Mouse (Mus musculus): ENCODE data around the gene Aldh5a1.
A peak's percentile ranks its signal among the peaks of the same experiment; 100 is the strongest.

Gene Aldh5a1

DNA sequence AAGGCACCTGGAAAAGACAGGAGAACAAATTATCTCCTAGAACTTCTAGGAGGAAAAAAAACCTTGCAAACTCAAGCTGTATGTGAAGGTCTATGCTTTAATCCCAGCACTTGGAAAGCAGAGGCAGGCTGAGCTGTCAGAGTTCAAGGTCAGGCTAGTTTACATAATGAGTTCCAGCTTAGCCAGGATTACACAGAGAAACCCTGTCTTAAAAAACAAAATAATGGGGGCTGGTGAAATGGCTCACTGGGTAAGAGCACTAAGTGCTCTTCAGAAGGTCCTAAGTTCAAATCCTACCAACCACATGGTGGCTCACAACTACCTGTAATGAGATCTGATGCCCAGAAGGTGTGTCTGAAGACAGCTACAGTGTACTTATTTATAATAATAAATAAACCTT lies 6.9 kb downstream of the Aldh5a1 start:
- DNase-seq = no peak

- DNase-seq = no peak
Observed at GRCm38 (mm10) chr13:24923991-24924390, 13.5 kb downstream of the Aldh5a1 start.

DNA sequence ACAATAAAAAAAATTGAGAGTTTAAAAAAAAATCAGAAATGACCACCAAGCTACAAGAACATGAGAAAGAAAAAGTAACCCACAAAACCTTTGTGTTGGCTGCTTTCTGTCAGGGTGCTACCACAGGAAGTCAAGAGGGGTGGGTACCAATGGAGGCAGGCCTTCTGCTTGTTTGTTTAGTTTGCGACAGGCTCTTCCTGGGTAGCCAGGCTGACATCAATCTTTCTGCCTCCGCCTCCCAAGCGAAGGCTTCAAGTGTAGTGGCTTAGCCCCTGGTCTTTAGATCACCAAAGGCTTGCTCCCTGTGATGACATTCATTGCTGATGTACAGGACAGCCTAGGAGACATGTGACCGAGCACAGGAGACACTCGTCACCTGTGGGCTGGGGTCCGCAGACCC lies 16.2 kb downstream of the Aldh5a1 start:
- DNase-seq = no peak

DNA sequence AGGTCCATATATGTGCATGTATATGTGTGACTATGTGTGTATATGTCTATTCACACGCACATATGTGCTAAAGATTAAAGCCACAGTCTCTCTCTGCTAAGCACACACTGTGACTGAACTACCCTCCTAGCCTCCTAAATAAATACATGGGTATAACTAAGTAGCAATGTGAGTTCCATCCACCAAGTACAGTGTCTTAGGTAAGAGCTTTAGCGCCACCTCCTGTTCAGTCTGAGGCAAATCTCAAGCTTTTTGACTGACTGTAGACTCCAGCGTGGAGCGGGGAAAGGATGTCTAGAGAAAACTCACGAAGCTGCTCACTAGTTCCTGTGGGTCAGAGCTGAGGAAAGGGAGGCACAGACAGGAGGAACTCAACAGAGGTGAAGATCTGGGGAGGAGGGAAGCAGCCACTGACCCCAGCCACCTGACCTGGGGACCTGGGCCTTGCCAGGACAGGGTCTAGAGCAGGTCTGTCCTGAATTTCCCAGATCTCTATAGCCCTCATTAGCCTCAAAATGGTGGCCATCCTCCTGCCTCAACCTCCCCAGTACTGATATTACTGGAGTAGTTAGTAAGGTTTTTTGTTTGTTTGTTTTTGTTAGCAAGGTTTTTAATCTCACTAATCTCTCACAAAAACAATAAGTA lies 17.0 kb downstream of the Aldh5a1 start:
- peak; percentile 8 for DNase-seq

DNA sequence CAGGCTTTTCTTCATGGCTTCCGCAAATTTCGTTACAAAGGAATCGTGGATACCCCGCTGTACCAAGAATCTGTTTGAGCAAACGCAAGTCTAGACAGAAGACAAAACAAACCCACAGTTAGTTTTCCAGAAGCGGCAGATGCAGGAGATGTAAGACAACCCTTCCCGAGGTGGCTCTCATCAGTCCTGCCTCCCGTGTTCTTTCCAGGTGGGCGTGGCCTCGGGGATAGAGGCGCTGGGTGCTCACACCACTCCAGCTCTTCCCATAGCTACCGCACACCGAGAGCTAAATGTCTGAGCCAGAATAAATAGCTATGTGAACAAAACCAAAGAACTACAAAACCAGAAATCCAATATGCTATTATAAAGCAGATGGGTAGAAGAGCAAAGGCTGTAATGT lies 21.6 kb downstream of the Aldh5a1 start:
- DNase-seq = no peak

GRCm38 (mm10) chr13:24914915-24915314 lies 22.5 kb downstream of the Aldh5a1 start:
- DNase-seq = no peak

DNA sequence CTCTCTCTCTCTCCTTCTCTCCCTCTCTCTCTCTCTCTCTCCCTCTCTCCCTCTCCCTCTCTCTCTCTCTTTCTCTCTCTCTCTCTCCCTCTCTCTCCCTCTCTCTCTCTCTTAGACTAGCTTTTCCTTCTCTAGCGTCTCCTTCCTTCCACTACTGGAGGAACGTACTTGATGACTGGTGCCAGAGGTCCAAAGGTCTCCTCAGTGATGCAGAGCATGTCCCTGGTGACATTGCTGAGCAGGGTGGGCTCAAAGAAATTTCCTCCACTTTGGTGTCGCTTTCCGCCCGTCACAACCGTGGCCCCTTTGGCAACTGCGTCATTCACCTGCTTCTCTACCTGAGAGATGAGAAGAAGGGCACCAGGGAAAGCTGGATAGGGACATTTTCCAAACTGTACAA lies 23.9 kb downstream of the Aldh5a1 start:
- DNase-seq = no peak

DNA sequence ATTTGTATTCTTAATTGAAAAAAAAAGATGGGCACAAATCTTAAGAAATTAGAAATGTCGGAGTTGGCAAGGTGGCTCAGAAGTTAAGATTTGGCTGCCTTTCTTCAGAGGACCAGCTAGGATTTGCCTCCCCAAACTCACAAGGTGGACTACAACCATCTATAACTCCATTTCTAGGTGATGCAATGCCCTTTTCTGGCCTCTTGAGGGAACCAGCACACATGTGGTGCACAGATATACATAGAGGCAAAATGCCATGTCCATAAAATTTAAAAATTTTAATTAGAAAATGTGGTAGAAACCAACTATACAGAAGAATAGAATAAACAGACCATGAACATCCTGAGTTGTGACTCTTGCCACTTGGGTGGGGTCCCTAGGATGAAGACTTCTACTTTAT lies 28.3 kb downstream of the Aldh5a1 start:
- no peak for DNase-seq

GRCm38 (mm10) chr13:24906831-24907570 lies 30.5 kb downstream of the Aldh5a1 start:
- DNase-seq = no peak

- no peak for DNase-seq
Observed at GRCm38 (mm10) chr13:24905422-24905821, 32.0 kb downstream of the Aldh5a1 start.

GRCm38 (mm10) chr13:24903412-24903811 lies 34.0 kb downstream of the Aldh5a1 start:
- no peak for DNase-seq

GRCm38 (mm10) chr13:24901916-24902315 lies 35.5 kb downstream of the Aldh5a1 start:
- no peak for DNase-seq

GRCm38 (mm10) chr13:24893880-24894279 lies 43.6 kb downstream of the Aldh5a1 start:
- DNase-seq = no peak

DNA sequence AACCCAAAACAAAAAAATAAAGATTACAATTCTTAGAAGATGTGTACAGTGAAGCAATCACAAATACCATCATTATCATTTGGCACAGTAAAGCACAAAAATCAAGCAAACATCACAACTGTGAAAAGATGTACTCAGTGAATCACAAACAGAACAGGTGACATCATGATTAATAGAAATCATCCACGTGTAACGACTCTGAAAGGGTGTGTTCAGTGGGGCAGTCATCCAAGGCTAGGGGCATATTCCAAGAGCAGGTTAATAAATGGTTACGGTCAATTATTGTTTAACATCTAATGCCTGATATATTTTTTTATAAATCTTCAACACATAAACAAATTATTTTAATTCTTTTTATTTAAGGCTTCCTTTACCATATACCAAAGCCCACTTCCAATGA lies 44.9 kb downstream of the Aldh5a1 start:
- DNase-seq = no peak

DNA sequence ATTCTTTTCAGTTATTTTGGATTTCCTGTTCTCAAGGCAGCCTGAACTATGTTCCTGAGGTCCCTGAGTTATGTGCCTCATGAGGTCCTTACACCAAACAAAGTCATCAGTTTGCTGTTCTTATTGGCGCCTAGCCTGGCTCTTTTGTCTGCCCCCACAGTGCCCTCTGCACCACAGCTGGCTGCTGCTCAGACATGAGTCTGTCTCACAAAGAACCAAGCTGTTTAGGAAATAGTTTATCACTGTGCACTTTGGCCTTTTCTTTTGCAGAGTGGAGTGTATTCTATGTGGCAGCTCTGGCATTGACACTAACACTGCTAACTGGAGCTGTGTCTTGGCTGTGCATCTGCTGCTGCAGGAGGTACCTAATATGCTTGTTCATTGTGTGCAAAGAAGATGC lies 47.9 kb downstream of the Aldh5a1 start:
- DNase-seq = no peak

- DNase-seq = no peak
Observed at GRCm38 (mm10) chr13:24882411-24882810, 55.0 kb downstream of the Aldh5a1 start.

DNA sequence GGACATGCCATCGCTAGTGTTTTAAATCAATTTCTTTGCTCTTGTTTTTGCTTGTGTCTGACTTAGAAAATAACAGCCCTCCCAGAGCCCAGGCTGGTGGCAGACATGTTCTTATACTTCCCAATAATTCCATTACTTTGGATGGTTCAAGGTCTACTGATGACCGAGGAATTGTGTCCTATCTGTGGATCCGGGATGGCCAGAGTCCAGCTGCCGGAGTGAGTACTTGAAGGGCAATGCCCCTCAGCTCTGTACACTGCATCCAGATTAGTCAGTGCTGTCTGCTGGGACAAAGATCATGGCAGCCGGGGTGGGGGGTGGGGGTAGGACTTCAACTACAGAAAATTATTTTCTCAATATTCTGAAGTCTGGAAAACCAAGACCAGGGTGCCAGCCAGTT lies 56.8 kb downstream of the Aldh5a1 start:
- DNase-seq = no peak

DNA sequence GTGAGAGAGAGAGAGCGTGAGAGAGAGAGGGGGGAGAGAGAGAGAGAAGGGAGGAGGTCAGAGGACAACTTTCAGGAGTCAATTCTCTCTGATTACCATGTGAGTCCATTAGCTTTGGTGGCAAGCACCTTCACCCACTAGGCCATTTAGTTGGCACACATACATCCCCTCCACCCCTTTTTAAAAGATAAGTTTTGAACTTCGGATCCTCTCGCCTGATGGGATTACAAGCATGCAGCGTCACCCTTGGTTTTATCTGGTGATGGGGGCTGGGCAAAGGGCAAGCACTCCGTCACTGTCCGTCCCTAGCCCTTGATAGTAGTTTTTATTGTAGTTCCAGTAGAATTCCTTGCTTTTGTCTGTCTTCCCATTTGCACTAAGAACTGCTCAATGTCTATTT lies 57.3 kb downstream of the Aldh5a1 start:
- no peak for DNase-seq

DNA sequence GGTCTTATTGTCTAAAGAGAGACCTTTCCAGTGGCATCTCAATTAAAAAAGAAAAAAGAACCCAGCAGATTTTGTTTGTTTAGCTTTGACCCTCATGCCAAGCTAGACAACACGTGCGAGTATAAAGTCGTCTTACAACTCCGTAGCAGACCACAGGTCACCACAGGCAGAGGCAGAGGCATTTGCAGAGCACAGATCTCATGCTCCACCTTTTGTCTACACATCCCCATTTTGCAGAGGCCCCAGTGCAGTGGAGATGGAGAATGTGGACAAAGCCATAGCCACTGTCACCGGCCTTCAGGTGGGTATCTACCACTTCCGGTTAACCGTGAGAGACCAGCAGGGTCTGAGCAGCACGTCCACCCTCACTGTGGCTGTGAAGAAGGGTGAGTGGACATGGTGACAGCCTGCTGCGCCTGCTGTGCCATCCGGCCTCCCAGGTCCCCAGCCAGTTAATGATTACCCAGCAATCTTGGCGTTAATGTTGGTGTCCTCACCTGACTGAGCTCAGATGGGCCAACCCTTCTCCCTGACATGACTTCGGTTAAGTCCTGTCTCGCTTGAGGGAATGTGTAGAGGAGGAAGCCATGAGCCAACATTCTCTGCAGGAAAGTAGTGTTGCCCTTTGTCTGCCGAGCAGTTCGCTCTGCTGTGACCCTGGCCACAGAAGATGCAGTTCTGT lies 58.0 kb downstream of the Aldh5a1 start:
- no peak for DNase-seq

DNA sequence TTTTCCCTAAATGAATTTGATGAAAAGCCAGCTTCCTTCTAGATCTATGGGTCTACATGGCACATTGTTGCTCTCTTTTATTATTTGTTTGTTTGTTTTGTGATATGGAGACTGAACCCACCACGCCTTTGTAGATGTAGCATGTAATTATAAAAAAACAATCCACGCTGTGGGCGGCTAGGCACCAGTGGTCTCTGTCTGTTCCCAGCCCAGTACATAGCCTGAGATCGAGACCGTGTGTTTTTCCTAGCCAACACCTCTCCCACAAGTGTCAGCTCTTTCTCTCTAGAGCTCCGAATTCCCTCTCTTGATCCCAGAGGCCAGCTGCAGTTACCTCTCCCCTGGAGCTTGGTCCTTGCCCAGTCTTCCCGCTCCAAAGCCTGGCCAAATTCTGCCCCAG lies 69.2 kb downstream of the Aldh5a1 start:
- DNase-seq = no peak

DNA sequence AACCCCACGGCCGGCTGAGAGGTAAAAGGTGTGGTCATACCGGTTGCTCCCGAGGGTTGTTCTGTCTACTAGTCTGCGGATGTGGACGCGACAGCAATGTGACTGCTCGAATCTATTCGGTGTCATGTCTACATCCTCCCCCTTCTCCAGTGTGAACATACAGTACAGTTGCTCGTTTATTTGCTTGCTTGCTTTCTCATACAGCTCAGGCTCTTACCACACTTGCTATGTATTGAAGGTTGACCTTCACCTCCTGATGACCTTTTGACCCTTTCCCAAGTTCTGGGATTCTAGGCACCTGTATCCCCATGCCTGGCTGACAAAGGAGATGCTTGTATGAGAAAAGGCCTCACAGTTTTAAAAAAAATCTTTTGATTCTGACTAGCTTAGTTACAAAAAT lies 69.7 kb downstream of the Aldh5a1 start:
- DNase-seq = no peak

- DNase-seq = no peak
Observed at GRCm38 (mm10) chr13:24866430-24867402, 70.7 kb downstream of the Aldh5a1 start.

DNA sequence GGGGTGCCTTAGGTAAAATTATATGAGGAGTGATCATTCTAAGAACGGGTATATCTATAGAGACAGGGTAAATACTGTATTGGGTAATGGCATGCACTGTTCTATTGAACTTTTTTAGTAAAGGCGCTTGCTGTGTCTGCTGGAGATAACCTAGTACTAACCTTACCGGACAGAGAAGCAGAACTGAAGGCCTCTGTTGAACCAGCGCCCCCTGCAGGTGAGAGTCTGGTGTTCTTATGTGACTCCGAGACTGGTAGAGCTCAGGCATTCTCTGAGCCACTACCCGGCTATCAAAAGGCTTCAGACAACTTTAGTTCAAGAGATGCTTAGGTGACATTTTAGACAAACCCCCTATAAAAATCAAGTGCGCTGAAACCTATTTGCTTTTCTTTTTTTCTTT lies 74.9 kb downstream of the Aldh5a1 start:
- peak; percentile 38 for DNase-seq
